Mouse (Mus musculus): Measurements from ENCODE around the gene Prex1. TPM values are rescaled to one million over a fixed set of nuclear protein-coding genes. Genes with fewer than 3 reads are reported as not detected.

Gene Prex1
- polyA plus RNA-seq, 1 experiment = 4.7 TPM

- no peak for TF ChIP-seq GATA1 (IDR thresholded peaks at IDR 0.05; ENCODE audit: low read length)
- no peak for TF ChIP-seq TAL1 (IDR thresholded peaks at IDR 0.05; ENCODE audit: low read length)
- H3K4me3 ChIP-seq (replicated peaks) = no peak overlapping the region
- peaks cover 50% of the 10 kb centered on the region for H3K4me1 ChIP-seq (ENCODE audit: control insufficient read depth)
- H3K9me3 ChIP-seq (ENCODE audit: control insufficient read depth, low read length) = no peaks in the 10 kb centered on the region
- peaks cover 38% of the 10 kb centered on the region for H3K36me3 ChIP-seq (ENCODE audit: control insufficient read depth)
- H3K27me3 ChIP-seq (ENCODE audit: control insufficient read depth) = no peaks in the 10 kb centered on the region
Measured at GRCm38 (mm10) chr2:166662595-166663160, 51.0 kb downstream of the Prex1 start.

- Histone ChIP-seq H3K36me3 (ENCODE audit: control insufficient read depth) (peaks cover 31% of the 10 kb centered on the region), H3K9me3 (ENCODE audit: control insufficient read depth, low read length) (no peaks in the 10 kb centered on the region), H3K4me1 (ENCODE audit: control insufficient read depth) (peaks cover 49% of the 10 kb centered on the region), H3K4me3 (replicated peaks) (no peak overlapping the region), H3K27me3 (ENCODE audit: control insufficient read depth) (no peaks in the 10 kb centered on the region)
- TF ChIP-seq TAL1 (IDR thresholded peaks at IDR 0.05; ENCODE audit: low read length) (no peak), GATA1 (IDR thresholded peaks at IDR 0.05; ENCODE audit: low read length) (no peak)
Measured at GRCm38 (mm10) chr2:166661971-166662370, 51.7 kb downstream of the Prex1 start.

- TF ChIP-seq GATA1 (IDR thresholded peaks at IDR 0.05; ENCODE audit: low read length) (no peak), TAL1 (IDR thresholded peaks at IDR 0.05; ENCODE audit: low read length) (no peak)
- H3K27me3 ChIP-seq (ENCODE audit: control insufficient read depth) = no peaks in the 10 kb centered on the region
- H3K4me3 ChIP-seq (replicated peaks) = no peak overlapping the region
- H3K36me3 ChIP-seq (ENCODE audit: control insufficient read depth) = peaks cover 26% of the 10 kb centered on the region
- H3K4me1 ChIP-seq (ENCODE audit: control insufficient read depth) = peaks cover 51% of the 10 kb centered on the region
- no peaks in the 10 kb centered on the region for H3K9me3 ChIP-seq (ENCODE audit: control insufficient read depth, low read length)
Measured at GRCm38 (mm10) chr2:166661498-166661897, 52.1 kb downstream of the Prex1 start.

GRCm38 (mm10) chr2:166658380-166658779 is 55.3 kb downstream of the Prex1 start:
- Histone ChIP-seq H3K36me3 (ENCODE audit: control insufficient read depth) (peaks cover 4% of the 10 kb centered on the region), H3K27me3 (ENCODE audit: control insufficient read depth) (no peaks in the 10 kb centered on the region), H3K9me3 (ENCODE audit: control insufficient read depth, low read length) (no peaks in the 10 kb centered on the region), H3K4me1 (ENCODE audit: control insufficient read depth) (peaks cover 48% of the 10 kb centered on the region), H3K4me3 (replicated peaks) (no peak overlapping the region)
- TF ChIP-seq TAL1 (IDR thresholded peaks at IDR 0.05; ENCODE audit: low read length) = no peak
- TF ChIP-seq GATA1 (IDR thresholded peaks at IDR 0.05; ENCODE audit: low read length) = no peak

DNA sequence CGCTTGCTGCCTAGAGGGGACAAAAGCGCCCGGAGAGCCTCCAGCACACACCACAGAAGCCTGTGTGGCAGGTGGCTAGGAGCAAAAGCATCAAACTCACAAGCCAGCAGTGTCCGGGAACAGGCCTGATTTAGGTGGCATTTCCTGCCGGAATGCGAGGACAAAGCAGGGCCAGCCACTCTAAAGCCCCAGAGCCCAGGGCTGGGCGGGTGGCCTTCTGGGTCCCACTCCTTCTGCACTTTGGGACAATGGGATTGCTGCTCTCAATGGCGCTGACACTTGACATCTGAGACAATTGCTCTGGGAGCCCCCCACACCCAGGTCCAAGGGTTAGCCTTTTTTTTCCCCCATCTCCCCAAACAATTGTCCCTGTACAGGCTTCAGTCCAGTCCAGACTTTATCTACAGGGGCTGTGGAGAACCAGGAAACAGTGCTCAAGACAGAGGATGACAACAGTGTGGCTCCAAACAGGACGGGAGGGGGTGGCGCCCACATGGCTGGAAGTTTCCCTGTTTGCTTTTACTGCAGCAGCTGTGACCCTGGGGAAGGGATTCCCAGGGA is 56.1 kb downstream of the Prex1 start:
- H3K27me3 ChIP-seq (ENCODE audit: control insufficient read depth) = no peaks in the 10 kb centered on the region
- H3K9me3 ChIP-seq (ENCODE audit: control insufficient read depth, low read length) = no peaks in the 10 kb centered on the region
- TF ChIP-seq GATA1 (IDR thresholded peaks at IDR 0.05; ENCODE audit: low read length) (no peak), TAL1 (IDR thresholded peaks at IDR 0.05; ENCODE audit: low read length) (no peak)
- H3K36me3 ChIP-seq (ENCODE audit: control insufficient read depth) = peaks cover 2% of the 10 kb centered on the region
- no peak overlapping the region for H3K4me3 ChIP-seq (replicated peaks)
- H3K4me1 ChIP-seq (ENCODE audit: control insufficient read depth) = peaks cover 44% of the 10 kb centered on the region

GRCm38 (mm10) chr2:166656630-166657029 is 57.0 kb downstream of the Prex1 start:
- TF ChIP-seq GATA1 (IDR thresholded peaks at IDR 0.05; ENCODE audit: low read length) = no peak
- TF ChIP-seq TAL1 (IDR thresholded peaks at IDR 0.05; ENCODE audit: low read length) = no peak
- H3K4me1 ChIP-seq (ENCODE audit: control insufficient read depth) = peaks cover 49% of the 10 kb centered on the region
- peaks cover 2% of the 10 kb centered on the region for H3K36me3 ChIP-seq (ENCODE audit: control insufficient read depth)
- no peaks in the 10 kb centered on the region for H3K27me3 ChIP-seq (ENCODE audit: control insufficient read depth)
- H3K9me3 ChIP-seq (ENCODE audit: control insufficient read depth, low read length) = no peaks in the 10 kb centered on the region
- no peak overlapping the region for H3K4me3 ChIP-seq (replicated peaks)

GRCm38 (mm10) chr2:166655727-166656520 is 57.7 kb downstream of the Prex1 start:
- no peak overlapping the region for H3K4me3 ChIP-seq (replicated peaks)
- H3K4me1 ChIP-seq (ENCODE audit: control insufficient read depth) = peaks cover 56% of the 10 kb centered on the region
- no peak for TF ChIP-seq GATA1 (IDR thresholded peaks at IDR 0.05; ENCODE audit: low read length)
- no peak for TF ChIP-seq TAL1 (IDR thresholded peaks at IDR 0.05; ENCODE audit: low read length)
- no peaks in the 10 kb centered on the region for H3K27me3 ChIP-seq (ENCODE audit: control insufficient read depth)
- peaks cover 2% of the 10 kb centered on the region for H3K36me3 ChIP-seq (ENCODE audit: control insufficient read depth)
- H3K9me3 ChIP-seq (ENCODE audit: control insufficient read depth, low read length) = no peaks in the 10 kb centered on the region

- peaks cover 59% of the 10 kb centered on the region for H3K4me1 ChIP-seq (ENCODE audit: control insufficient read depth)
- no peak overlapping the region for H3K4me3 ChIP-seq (replicated peaks)
- H3K27me3 ChIP-seq (ENCODE audit: control insufficient read depth) = no peaks in the 10 kb centered on the region
- no peak for TF ChIP-seq GATA1 (IDR thresholded peaks at IDR 0.05; ENCODE audit: low read length)
- no peak for TF ChIP-seq TAL1 (IDR thresholded peaks at IDR 0.05; ENCODE audit: low read length)
- H3K36me3 ChIP-seq (ENCODE audit: control insufficient read depth) = peaks cover 3% of the 10 kb centered on the region
- no peaks in the 10 kb centered on the region for H3K9me3 ChIP-seq (ENCODE audit: control insufficient read depth, low read length)
Measured at GRCm38 (mm10) chr2:166655308-166655707, 58.3 kb downstream of the Prex1 start.

GRCm38 (mm10) chr2:166654875-166655274 is 58.8 kb downstream of the Prex1 start:
- H3K36me3 ChIP-seq (ENCODE audit: control insufficient read depth) = peaks cover 7% of the 10 kb centered on the region
- no peak overlapping the region for H3K4me3 ChIP-seq (replicated peaks)
- H3K4me1 ChIP-seq (ENCODE audit: control insufficient read depth) = peaks cover 59% of the 10 kb centered on the region
- TF ChIP-seq TAL1 (IDR thresholded peaks at IDR 0.05; ENCODE audit: low read length) (no peak), GATA1 (IDR thresholded peaks at IDR 0.05; ENCODE audit: low read length) (no peak)
- no peaks in the 10 kb centered on the region for H3K27me3 ChIP-seq (ENCODE audit: control insufficient read depth)
- H3K9me3 ChIP-seq (ENCODE audit: control insufficient read depth, low read length) = no peaks in the 10 kb centered on the region

All from erythroblast, embryonic 14.5 days (primary cell).